Mouse (Mus musculus) CH12.LX (cell line): ENCODE measurements around the gene Matk. TPM values are rescaled to one million over a fixed set of nuclear protein-coding genes. Genes with fewer than 3 reads are reported as not detected.

Experiments
- DNase-seq: peaks from one replicate; pipeline ENCODE4 v3.0.0-alpha.2; 2013; ENCODE audit errors: extremely low read depth
- H3K27ac ChIP-seq: 2 replicates; pipeline ENCODE4 v1.5.1; 2012; ENCODE audit warnings: low read depth, mild to moderate bottlenecking, control low read depth, moderate library complexity; ENCODE audit not compliant: insufficient read depth
- H3K27me3 ChIP-seq: replicated peaks from 2 replicates; pipeline ENCODE3; 2012; ENCODE audit warnings: inconsistent platforms
- H3K36me3 ChIP-seq, 2 experiments: replicated peaks in 1 of 2; 2 replicates each; pipeline versions ENCODE3 to v1.6.1; 2012; ENCODE audit warnings: inconsistent platforms in 1 of 2, low read length in 1 of 2, mild to moderate bottlenecking in 1 of 2, mixed read lengths in 1 of 2, moderate library complexity in 1 of 2; ENCODE audit not compliant: control insufficient read depth in 1 of 2, insufficient read depth in 1 of 2
- H3K4me1 ChIP-seq, 2 experiments: 2 replicates each; pipeline ENCODE4 v1.6.1; 2012; ENCODE audit warnings: inconsistent platforms in 1 of 2, moderate library complexity in 1 of 2; ENCODE audit not compliant: insufficient read depth in 2 of 2, control insufficient read depth in 1 of 2
- H3K4me2 ChIP-seq: 2 replicates; pipeline ENCODE4 v1.6.1; 2012; ENCODE audit warnings: low read depth, mild to moderate bottlenecking, control low read depth; ENCODE audit not compliant: poor library complexity, insufficient read depth, severe bottlenecking
- H3K4me3 ChIP-seq, 3 experiments: fragments of 150-350 bp in 1 of 3; sonication (generic) in 1 of 3; replicated peaks in 1 of 3; 2 replicates each; pipeline versions ENCODE3 to v1.5.1; 2011 to 2012; ENCODE audit warnings: low read depth in 2 of 3, low read length in 2 of 3, mild to moderate bottlenecking in 2 of 3, moderate library complexity in 2 of 3, control low read depth in 1 of 3, improper control_type of control experiment in 1 of 3, inconsistent platforms in 1 of 3, mixed read lengths in 1 of 3; ENCODE audit not compliant: poor library complexity in 1 of 3
- H3K79me2 ChIP-seq: replicated peaks from 2 replicates; pipeline ENCODE4 v1.6.1; 2012; ENCODE audit warnings: mild to moderate bottlenecking, moderate library complexity; ENCODE audit not compliant: control insufficient read depth, poor library complexity, insufficient read depth, severe bottlenecking; ENCODE audit errors: extremely low read depth
- H3K9ac ChIP-seq: 2 replicates; pipeline ENCODE4 v1.6.1; 2012; ENCODE audit warnings: low read depth, mild to moderate bottlenecking, control low read depth, moderate library complexity; ENCODE audit not compliant: insufficient read depth
- H3K9me3 ChIP-seq: replicated peaks from 2 replicates; pipeline ENCODE3; 2012; ENCODE audit warnings: low read length, inconsistent platforms, mixed read lengths
- CHD1 ChIP-seq: IDR thresholded peaks from 2 replicates; pipeline ENCODE4 v1.6.1; 2012; ENCODE audit warnings: low read depth, low read length, improper control_type of control experiment, inconsistent platforms
- E2F4 ChIP-seq: IDR thresholded peaks from 2 replicates; pipeline ENCODE4 v1.6.1; 2011; ENCODE audit warnings: low read depth, low read length, improper control_type of control experiment; ENCODE audit not compliant: insufficient replicate concordance
- EP300 ChIP-seq: IDR thresholded peaks from 2 replicates; pipeline ENCODE4 v1.6.1; 2011; ENCODE audit warnings: low read length, improper control_type of control experiment
- ETS1 ChIP-seq: conservative IDR thresholded peaks from 2 replicates; pipeline ENCODE4 v1.6.1; 2012; ENCODE audit warnings: low read depth, mild to moderate bottlenecking, inconsistent platforms, low read length, improper control_type of control experiment, moderate library complexity
- GABPA ChIP-seq: IDR thresholded peaks from 2 replicates; pipeline ENCODE4 v1.6.1; 2012; ENCODE audit warnings: low read depth, low read length, improper control_type of control experiment, inconsistent platforms; ENCODE audit not compliant: insufficient replicate concordance
- HCFC1 ChIP-seq: IDR thresholded peaks from 2 replicates; pipeline ENCODE4 v1.6.1; 2012; ENCODE audit warnings: low read depth, mild to moderate bottlenecking, inconsistent platforms, low read length, improper control_type of control experiment
- JUN ChIP-seq: IDR thresholded peaks from 2 replicates; pipeline ENCODE4 v1.6.1; 2011; ENCODE audit warnings: low read depth, mild to moderate bottlenecking, low read length, improper control_type of control experiment, moderate library complexity; ENCODE audit not compliant: insufficient read depth
- JUND ChIP-seq: conservative IDR thresholded peaks from 2 replicates; pipeline ENCODE4 v1.6.1; 2011; ENCODE audit warnings: low read depth, low read length, improper control_type of control experiment
- MAFK ChIP-seq: IDR thresholded peaks from 2 replicates; pipeline ENCODE4 v1.6.1; 2011; ENCODE audit warnings: low read length, improper control_type of control experiment; ENCODE audit not compliant: insufficient replicate concordance
- MAZ ChIP-seq: IDR thresholded peaks from 2 replicates; pipeline ENCODE4 v1.6.1; 2012; ENCODE audit warnings: low read depth, mild to moderate bottlenecking, inconsistent platforms, low read length, improper control_type of control experiment, moderate library complexity
- MEF2A ChIP-seq: IDR thresholded peaks from 2 replicates; pipeline ENCODE4 v1.6.1; 2014; ENCODE audit warnings: low read depth, mild to moderate bottlenecking, inconsistent platforms, low read length, improper control_type of control experiment, borderline replicate concordance
- NRF1 ChIP-seq: IDR thresholded peaks from 2 replicates; pipeline ENCODE4 v1.6.1; 2014; ENCODE audit warnings: low read depth, mild to moderate bottlenecking, inconsistent platforms, low read length, improper control_type of control experiment, moderate library complexity
- PAX5 ChIP-seq: IDR thresholded peaks from 2 replicates; pipeline ENCODE4 v1.6.1; 2012; ENCODE audit warnings: low read length, inconsistent platforms, mixed read lengths
- POLR2AphosphoS2 ChIP-seq: IDR thresholded peaks from 2 replicates; pipeline ENCODE4 v1.6.1; 2011; ENCODE audit warnings: low read depth, low read length, improper control_type of control experiment
- RAD21 ChIP-seq: IDR thresholded peaks from 2 replicates; pipeline ENCODE4 v1.6.1; 2011; ENCODE audit warnings: low read depth, mild to moderate bottlenecking, low read length, improper control_type of control experiment, moderate library complexity
- SMC3 ChIP-seq: IDR thresholded peaks from 2 replicates; pipeline ENCODE4 v1.6.1; 2011; ENCODE audit warnings: low read depth, low read length, improper control_type of control experiment
- TBP ChIP-seq: conservative IDR thresholded peaks from 2 replicates; pipeline ENCODE4 v1.6.1; 2011; ENCODE audit warnings: low read depth, low read length, improper control_type of control experiment
- UBTF ChIP-seq: IDR thresholded peaks from 2 replicates; pipeline ENCODE4 v1.6.1; 2012; ENCODE audit warnings: low read depth, mild to moderate bottlenecking, inconsistent platforms, low read length, improper control_type of control experiment, moderate library complexity
- USF2 ChIP-seq: conservative IDR thresholded peaks from 2 replicates; pipeline ENCODE4 v1.6.1; 2011; ENCODE audit warnings: low read depth, low read length, improper control_type of control experiment
- ZKSCAN1 ChIP-seq: IDR thresholded peaks from 2 replicates; pipeline ENCODE4 v1.6.1; 2012; ENCODE audit warnings: low read depth, inconsistent platforms, low read length, improper control_type of control experiment, borderline replicate concordance
- ZNF384 ChIP-seq: IDR thresholded peaks from 2 replicates; pipeline ENCODE4 v1.6.1; 2012; ENCODE audit warnings: low read depth, low read length, improper control_type of control experiment, inconsistent platforms
- dilution Hi-C: fragments of 300-500 bp; cut with MboI; formaldehyde crosslinking; loops from 2 replicates; pipeline ENCODE4 v1.14.3; 2020; ENCODE audit warnings: low sequenced_read_pairs; ENCODE audit not compliant: extremely low pct_unique_long_range_greater_than_20kb, extremely low pct_ligation_motif_present
- in situ Hi-C: fragments of 300-500 bp; cut with MboI; formaldehyde crosslinking; loops from 3 replicates; pipeline ENCODE4 v1.14.3; 2019; ENCODE audit warnings: low sequenced_read_pairs, low pct_ligation_motif_present, low pct_unique_long_range_greater_than_20kb, mixed read lengths
- polyA plus RNA-seq: library from polyadenylated mRNA; unstranded; fragments of >175 nt; gene quantifications from 2 replicates; pipeline ENCODE4 v1.2.1, GENCODE M21; 2012; ENCODE audit warnings: low read depth; ENCODE audit not compliant: insufficient read length
- total RNA-seq, 2 experiments: library from RNA; depleted of rRNA; stranded (reverse); fragments of 300-350 nt in 1 of 2; fragments of >200 nt in 1 of 2; gene quantifications; 2 replicates each; pipeline ENCODE4 v1.2.3; 2012 to 2014

Matk gene
- total and polyA plus RNA-seq, 3 experiments, result 2.5 to 5.2 (median 3.9) TPM

DNA sequence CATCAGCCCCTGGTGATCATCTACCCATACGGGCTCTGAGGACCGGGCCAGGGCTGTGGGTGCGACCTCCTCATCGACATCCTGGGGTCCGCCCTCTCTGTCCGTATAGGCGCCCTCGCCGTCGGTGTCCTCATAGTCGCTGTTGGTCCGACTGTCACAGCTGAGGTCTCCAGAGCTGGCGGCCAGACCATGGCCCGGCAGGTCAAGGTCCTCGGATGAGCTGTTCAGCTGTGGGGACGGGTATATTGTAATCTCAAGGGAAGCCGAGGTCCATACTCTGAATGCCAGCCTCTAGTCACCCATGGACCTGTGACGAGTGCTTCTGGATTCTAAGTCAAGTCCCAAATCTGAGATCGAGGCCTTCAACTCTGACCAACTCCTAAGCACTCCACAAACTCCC is 21.1 kb downstream of the Matk start:
- H3K36me3 ChIP-seq, result peaks cover 46 to 57% of the 10 kb centered on the region in 2 experiments
- H3K9ac ChIP-seq, result no peak overlapping the region
- dilution Hi-C loops, result no loop called here
- H3K4me1 ChIP-seq, result peaks cover 6 to 22% of the 10 kb centered on the region in 2 experiments
- in situ Hi-C loops, result no loop called here
- H3K27ac ChIP-seq, result no peak overlapping the region
- H3K27me3 ChIP-seq, result no peaks in the 10 kb centered on the region
- H3K4me3 ChIP-seq, result no peak overlapping the region
- no peaks in the 10 kb centered on the region for H3K9me3 ChIP-seq
- no peak for DNase-seq
- peaks cover 5% of the 10 kb centered on the region for H3K79me2 ChIP-seq
- TF ChIP-seq CHD1 (no peak), MAZ (no peak), EP300 (no peak), HCFC1 (no peak), MAFK (no peak)
- H3K4me2 ChIP-seq, result no peak overlapping the region

GRCm38 (mm10) chr10:81277676-81278075 is 24.9 kb downstream of the Matk start:
- dilution Hi-C loops, result no loop called here
- H3K27me3 ChIP-seq, result peaks cover 12% of the 10 kb centered on the region
- no peak for DNase-seq
- H3K9ac ChIP-seq, result no peak overlapping the region
- peaks cover 6% of the 10 kb centered on the region for H3K9me3 ChIP-seq
- TF ChIP-seq PAX5 (no peak), ETS1 (no peak), HCFC1 (no peak)
- TF ChIP-seq, all 38 proteins: peak for 0
- Histone ChIP-seq H3K36me3 (peaks cover 15 to 25% of the 10 kb centered on the region in 2 experiments), H3K27ac (no peak overlapping the region), H3K4me1 (peaks cover 0 to 14% of the 10 kb centered on the region in 2 experiments; a peak in 2 of 4 replicates), H3K79me2 (no peaks in the 10 kb centered on the region), H3K4me3 (no peak overlapping the region), H3K4me2 (no peak overlapping the region)
- in situ Hi-C loops, result no loop called here

DNA sequence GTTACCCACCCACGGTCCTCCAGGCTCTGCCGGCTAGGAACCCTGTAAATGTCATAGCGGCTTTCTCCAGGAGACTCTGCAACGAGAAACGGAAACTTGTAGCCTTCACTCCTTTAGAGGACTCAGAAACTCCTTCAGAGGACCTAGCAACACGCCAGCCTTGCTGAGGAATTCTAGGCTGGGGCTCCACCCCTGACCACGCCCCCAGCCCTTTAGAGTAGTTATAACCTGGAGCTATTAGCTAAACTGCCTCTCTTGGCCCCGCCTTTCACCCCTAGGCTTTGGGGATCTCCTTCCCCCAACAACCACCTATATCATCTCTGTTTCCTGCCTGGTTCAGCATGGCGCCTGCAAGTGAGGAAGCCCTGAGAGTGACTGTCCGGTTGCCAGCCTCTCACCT is 26.8 kb downstream of the Matk start:
- DNase-seq, result no peak
- Histone ChIP-seq H3K9me3 (peaks cover 6% of the 10 kb centered on the region), H3K4me3 (no peak overlapping the region), H3K4me2 (no peak overlapping the region), H3K4me1 (peaks cover 4 to 20% of the 10 kb centered on the region in 2 experiments; a peak in 3 of 4 replicates), H3K36me3 (peaks cover 0 to 7% of the 10 kb centered on the region in 2 experiments), H3K27ac (no peak overlapping the region), H3K79me2 (no peaks in the 10 kb centered on the region), H3K27me3 (peaks cover 30% of the 10 kb centered on the region), H3K9ac (no peak overlapping the region)
- TF ChIP-seq UBTF, result no peak
- no peak for TF ChIP-seq NRF1
- no peak for TF ChIP-seq CHD1
- TF ChIP-seq SMC3, result no peak
- TF ChIP-seq ZNF384, result no peak
- no peak for TF ChIP-seq POLR2AphosphoS2
- TF ChIP-seq MAFK, result no peak
- no peak for TF ChIP-seq GABPA
- no peak for TF ChIP-seq TBP
- no peak for TF ChIP-seq E2F4
- TF ChIP-seq JUN, result no peak
- no peak for TF ChIP-seq USF2
- TF ChIP-seq RAD21, result no peak
- no peak for TF ChIP-seq ZKSCAN1
- no peak for TF ChIP-seq MEF2A
- TF ChIP-seq JUND, result no peak
- no peak for TF ChIP-seq ETS1
- dilution Hi-C loops, result no loop called here
- in situ Hi-C loops, result no loop called here
